In the genomic region with DNA sequence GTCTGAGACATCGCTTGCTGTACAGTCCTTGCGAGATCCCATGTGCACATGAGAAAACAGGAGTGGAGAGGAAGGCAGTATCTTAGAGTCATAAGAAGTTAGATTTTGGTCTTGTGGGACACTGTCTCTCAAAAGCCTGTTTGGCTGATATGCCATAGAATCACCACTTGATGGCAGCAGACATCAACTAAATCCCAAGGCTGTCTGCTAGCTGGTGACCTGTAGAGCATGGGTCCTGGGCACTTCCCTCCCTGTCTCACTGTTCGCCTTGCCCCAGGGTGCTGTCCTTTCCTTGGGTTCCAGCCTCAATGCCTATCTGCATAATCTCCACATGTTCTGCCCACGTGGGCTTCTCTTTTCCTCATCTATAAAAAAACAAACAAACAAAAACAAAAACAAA, we compare ENCODE assay signal across 9 mouse cellular contexts. TPM values are rescaled to one million over a fixed set of nuclear protein-coding genes. Genes with fewer than 3 reads are reported as not detected.
DNase-seq lines count a peak whose midpoint lies in the region; ATAC-seq lines count a peak whose summit lies in the region.
"Had no signal": no experiment of that assay in that cellular context is flagged by ENCODE, and none has a peak within 500 bp of the region (broad histone marks: within the 10 kb centered on the region; RNA-seq: fewer than 3 reads in every experiment).

No protein-coding gene starts in this region.

- no peaks in the 10 kb centered on the region for H3K9me3 ChIP-seq in hindbrain, embryonic 11.5 days (ENCODE audit: control insufficient read depth, low read length)
- no peaks in the 10 kb centered on the region for H3K9me3 ChIP-seq in midbrain, embryonic 13.5 days
- H3K9me3 ChIP-seq: neural tube, embryonic 12.5 days had no signal

- WGBS in hindbrain, embryonic 11.5 days: 33% methylated on average over 4 of the region's 4 CpGs
- 28% methylated on average over 4 of the region's 4 CpGs for WGBS in midbrain, embryonic 13.5 days

- no peaks in the 10 kb centered on the region for H3K27me3 ChIP-seq in hindbrain, embryonic 11.5 days (ENCODE audit: control insufficient read depth, insufficient read depth, low read length)
- 0 out of 2 replicates have a peak, but pooled peaks cover 3% of the 10 kb centered on the region for H3K27me3 ChIP-seq in midbrain, embryonic 13.5 days
- H3K27me3 ChIP-seq: neural tube, embryonic 12.5 days had no signal

- H3K9ac ChIP-seq in hindbrain, embryonic 11.5 days (ENCODE audit: low read depth, low read length): no peak overlapping the region
- no peak overlapping the region for H3K9ac ChIP-seq in midbrain, embryonic 13.5 days (replicated peaks)
- H3K9ac ChIP-seq: neural tube, embryonic 12.5 days had no signal

- H3K27ac ChIP-seq in hindbrain, embryonic 11.5 days (ENCODE audit: low read depth, low read length): no peak overlapping the region
- H3K27ac ChIP-seq in midbrain, embryonic 13.5 days: no peak overlapping the region
- H3K27ac ChIP-seq: neural tube, embryonic 12.5 days had no signal

- H3K4me2 ChIP-seq in hindbrain, embryonic 11.5 days (replicated peaks; ENCODE audit: low read depth, low read length): no peak overlapping the region
- no peak overlapping the region for H3K4me2 ChIP-seq in midbrain, embryonic 13.5 days (replicated peaks)
- H3K4me2 ChIP-seq: neural tube, embryonic 12.5 days had no signal

- no peaks in the 10 kb centered on the region for H3K36me3 ChIP-seq in hindbrain, embryonic 11.5 days (ENCODE audit: control insufficient read depth, insufficient read depth, low read length)
- no peaks in the 10 kb centered on the region for H3K36me3 ChIP-seq in midbrain, embryonic 13.5 days
- H3K36me3 ChIP-seq: neural tube, embryonic 12.5 days had no signal

- DNase-seq in gastrocnemius, postnatal 25 days: peak; percentile 26
- DNase-seq in gastrocnemius, postnatal 4 days (ENCODE audit: low spot score in 2 of 2): no peak
- peak; percentile 68 for DNase-seq in NIH3T3 (ENCODE audit: low read depth)
- peak; percentile 83 for DNase-seq in embryo, embryonic 10 days (ENCODE audit: low spot score)
- peak; percentile 68 for DNase-seq in hindbrain, embryonic 11.5 days (ENCODE audit: low spot score)
- peak; percentile 56 to 58 for DNase-seq in layer of hippocampus, postnatal 10 days (ENCODE audit: low spot score in 2 of 2)
- peak; percentile 49 for DNase-seq in thymus, postnatal 14 days

- H3K4me1 ChIP-seq in hindbrain, embryonic 11.5 days (replicated peaks; ENCODE audit: control insufficient read depth, insufficient read depth, low read length): no peaks in the 10 kb centered on the region
- no peaks in the 10 kb centered on the region for H3K4me1 ChIP-seq in midbrain, embryonic 13.5 days (replicated peaks)
- H3K4me1 ChIP-seq: neural tube, embryonic 12.5 days had no signal

- no peak for ATAC-seq in hindbrain, embryonic 11.5 days (ENCODE audit: low FRiP score)
- ATAC-seq in midbrain, embryonic 13.5 days: peak; percentile 55; the same call in 1 of the 2 replicates

- H3K4me3 ChIP-seq in hindbrain, embryonic 11.5 days (ENCODE audit: low read depth, low read length): no peak overlapping the region
- no peak overlapping the region for H3K4me3 ChIP-seq in midbrain, embryonic 13.5 days (replicated peaks)
- H3K4me3 ChIP-seq: neural tube, embryonic 12.5 days had no signal

RNA-seq across cellular contexts. Expression of gene Il9, which starts 6.7 kb away (rescaled TPM):
- total RNA-seq in gastrocnemius, postnatal 25 days (2021): not detected
- not detected for total RNA-seq in gastrocnemius, postnatal 4 days (2021)
- polyA plus RNA-seq in hindbrain, embryonic 11.5 days (2014; fragmentation: Nextera tagmentation; extraction: Ambion mirVana): not detected in 2 replicates
- total RNA-seq in layer of hippocampus, postnatal 10 days (2021): not detected
- not detected in 2 replicates for polyA plus RNA-seq in midbrain, embryonic 13.5 days (2015; fragmentation: Nextera tagmentation; extraction: Ambion mirVana)
- polyA plus RNA-seq: neural tube, embryonic 12.5 days had no signal

RNA-seq across cellular contexts. Expression of gene Slc25a48, which starts 37.2 kb away (rescaled TPM):
- total RNA-seq in gastrocnemius, postnatal 25 days (2021): not detected
- total RNA-seq in gastrocnemius, postnatal 4 days (2021): not detected
- polyA plus RNA-seq in hindbrain, embryonic 11.5 days (2014; fragmentation: Nextera tagmentation; extraction: Ambion mirVana): 0.05 and 0.06 TPM in 2 replicates
- total RNA-seq in layer of hippocampus, postnatal 10 days (2021): not detected
- not detected in 2 replicates for polyA plus RNA-seq in midbrain, embryonic 13.5 days (2015; fragmentation: Nextera tagmentation; extraction: Ambion mirVana)
- polyA plus RNA-seq: neural tube, embryonic 12.5 days had no signal

RNA-seq across cellular contexts. Expression of gene Fbxl21, which starts 46.9 kb away (rescaled TPM):
- total RNA-seq in gastrocnemius, postnatal 25 days (2021): under 1 TPM in 1 of 2 experiments, not detected in 1; 0.51 TPM
- under 1 TPM; 0.67 to 0.74 TPM for total RNA-seq in gastrocnemius, postnatal 4 days (2021)
- polyA plus RNA-seq in hindbrain, embryonic 11.5 days (2014; fragmentation: Nextera tagmentation; extraction: Ambion mirVana): 3.2 and 3.3 TPM in 2 replicates
- 1 to 10 TPM; 3.6 to 5.5 TPM for total RNA-seq in layer of hippocampus, postnatal 10 days (2021)
- polyA plus RNA-seq in midbrain, embryonic 13.5 days (2015; fragmentation: Nextera tagmentation; extraction: Ambion mirVana): 2.5 and 2.6 TPM in 2 replicates

RNA-seq across cellular contexts. Expression of gene Gm3045, which starts 49.0 kb away (rescaled TPM):
- total RNA-seq in gastrocnemius, postnatal 25 days (2021): not detected
- not detected for total RNA-seq in gastrocnemius, postnatal 4 days (2021)
- polyA plus RNA-seq in hindbrain, embryonic 11.5 days (2014; fragmentation: Nextera tagmentation; extraction: Ambion mirVana): not detected in 2 replicates
- not detected for total RNA-seq in layer of hippocampus, postnatal 10 days (2021)
- not detected in 2 replicates for polyA plus RNA-seq in midbrain, embryonic 13.5 days (2015; fragmentation: Nextera tagmentation; extraction: Ambion mirVana)
- polyA plus RNA-seq: neural tube, embryonic 12.5 days had no signal

Comparison
In these comparisons a context has a peak if more than half of its experiments do, and no peak if none do; other contexts are left out.
1. DNase-seq: peak in gastrocnemius, postnatal 25 days (single experiment), NIH3T3 (single experiment), embryo, embryonic 10 days (single experiment), hindbrain, embryonic 11.5 days (single experiment), layer of hippocampus, postnatal 10 days (2 of 2) and thymus, postnatal 14 days (single experiment); none in gastrocnemius, postnatal 4 days (0 of 2).